Mouse (Mus musculus) brain, embryonic 14.5 days (tissue): ENCODE data around the gene Entpd5. TPM values are rescaled to one million over a fixed set of nuclear protein-coding genes. Genes with fewer than 3 reads are reported as not detected.
"Not testable (repeated sequence)": the region's sequence is repeated elsewhere in the genome, so short reads cannot be mapped to it uniquely, and the experiment has no call there.

Source experiments
- DNase-seq: peaks from one replicate; pipeline ENCODE4 v3.0.0-alpha.2; 2011; ENCODE audit warnings: low read depth
- CTCF ChIP-seq: fragments of 200-500 bp; IDR thresholded peaks from 2 replicates; pipeline ENCODE4 v1.5.1; 2012; ENCODE audit warnings: inconsistent platforms, mild to moderate bottlenecking, moderate library complexity, borderline replicate concordance; ENCODE audit not compliant: insufficient read depth, insufficient read length; ENCODE audit errors: extremely low read depth
- POLR2A ChIP-seq: fragments of 200-500 bp; IDR thresholded peaks from 2 replicates; pipeline ENCODE4 v1.6.1; 2012; ENCODE audit warnings: mild to moderate bottlenecking, inconsistent platforms, borderline replicate concordance; ENCODE audit not compliant: poor library complexity, insufficient read depth, insufficient read length, severe bottlenecking; ENCODE audit errors: extremely low read depth
- polyA plus RNA-seq: library from polyadenylated mRNA; depleted of rRNA; stranded (reverse); fragments of >200 nt; gene quantifications from 2 replicates; pipeline ENCODE4 v1.2.3, GENCODE M21; 2012; rRNA removed

Entpd5 gene
- polyA plus RNA-seq, 1 experiment: 9.8 TPM

GRCm38 (mm10) chr12:84364291-84364690 lies 44.5 kb downstream of the Entpd5 start:
- no peak for DNase-seq
- TF ChIP-seq CTCF (no peak), POLR2A (no peak)

- no peak for TF ChIP-seq CTCF
- no peak for TF ChIP-seq POLR2A
- no peak for DNase-seq
These were observed 46.0 kb downstream of the Entpd5 start for GRCm38 (mm10) chr12:84362872-84363271.

- peak; percentile 100 for DNase-seq
- no peak for TF ChIP-seq CTCF
- TF ChIP-seq POLR2A: peak; percentile 51; the same call in 1 of the 2 replicates
These were observed 47.0 kb downstream of the Entpd5 start, which contains the start of the genes Coq6 and Fam161b for GRCm38 (mm10) chr12:84361555-84362489. Gene Coq6 (plus strand): TSS chr12:84361657. Gene Fam161b (minus strand): TSS chr12:84361833.

GRCm38 (mm10) chr12:84358699-84359098 lies 50.1 kb downstream of the Entpd5 start:
- not testable (repeated sequence) for DNase-seq

GRCm38 (mm10) chr12:84347192-84347591 lies 61.6 kb downstream of the Entpd5 start:
- DNase-seq: peak; percentile 20
- TF ChIP-seq POLR2A (no peak), CTCF (peak; percentile 50; the same call in 1 of the 2 replicates)

- no peak for DNase-seq
- TF ChIP-seq POLR2A: no peak
These were observed 71.7 kb downstream of the Entpd5 start for GRCm38 (mm10) chr12:84336963-84337625.

GRCm38 (mm10) chr12:84327111-84327512 lies 81.7 kb downstream of the Entpd5 start:
- TF ChIP-seq CTCF (no peak), POLR2A (no peak)
- no peak for DNase-seq

Other genes with a start within 250 kb of the Entpd5 start
- gene Elmsan1, start 190.1 kb downstream of the Entpd5 start, polyA plus RNA-seq: 6.8 and 7.9 TPM in 2 replicates
- 7.2 and 10.3 TPM in 2 replicates for gene Ptgr2, start 123.8 kb downstream of the Entpd5 start, polyA plus RNA-seq
- gene Zfp410, start 92.2 kb downstream of the Entpd5 start, polyA plus RNA-seq: 59.5 and 72.4 TPM in 2 replicates
- gene Coq6, start 47.4 kb downstream of the Entpd5 start, polyA plus RNA-seq: 48.3 and 70.1 TPM in 2 replicates
- gene Fam161b, start 47.2 kb downstream of the Entpd5 start, polyA plus RNA-seq: 16.2 and 18.4 TPM in 2 replicates
- 3.4 TPM in 2 replicates for gene Bbof1, start within 50 bp of the Entpd5 start, polyA plus RNA-seq
- 14.3 and 15.2 TPM in 2 replicates for gene Rnf113a2, start 8.2 kb upstream of the Entpd5 start, polyA plus RNA-seq
- 18.0 and 19.3 TPM in 2 replicates for gene Aldh6a1, start 42.0 kb upstream of the Entpd5 start, polyA plus RNA-seq
- gene Lin52, start 42.4 kb upstream of the Entpd5 start, polyA plus RNA-seq: 24.5 and 40.8 TPM in 2 replicates
- 2.5 and 5.8 TPM in 2 replicates for gene Vsx2, start 160.7 kb upstream of the Entpd5 start, polyA plus RNA-seq
- 25.1 and 34.0 TPM in 2 replicates for gene Abcd4, start 208.4 kb upstream of the Entpd5 start, polyA plus RNA-seq
- gene Vrtn, start 232.0 kb upstream of the Entpd5 start, polyA plus RNA-seq: 0.03 TPM in 1 of 2 replicates, not detected in the other